Mouse (Mus musculus): ENCODE measurements around the gene Sptbn4. TPM values are rescaled to one million over a fixed set of nuclear protein-coding genes. Genes with fewer than 3 reads are reported as not detected.

Sptbn4 gene
- polyA plus RNA-seq, 1 experiment from 2014 or later: 3.7 TPM

DNA sequence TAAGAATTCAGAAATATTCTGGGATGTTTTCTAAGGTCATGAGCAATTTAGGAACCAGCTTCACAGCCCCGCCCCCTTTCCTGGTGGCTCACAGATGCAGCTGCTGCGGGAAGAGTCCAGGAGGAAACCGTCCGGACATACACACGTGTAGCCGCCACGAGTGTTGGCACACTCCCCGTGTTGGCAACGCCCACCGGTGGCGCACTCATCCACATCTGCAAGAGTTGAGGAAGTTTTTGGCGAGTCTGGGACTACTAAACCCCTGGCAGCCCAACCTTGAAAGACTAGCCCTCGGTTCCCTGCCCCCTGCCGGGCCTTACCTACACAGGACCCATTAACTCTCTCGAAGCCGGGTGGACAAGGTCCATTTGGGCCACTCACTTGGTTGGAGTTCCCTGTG lies 118.8 kb downstream of the Sptbn4 start:
- Histone ChIP-seq H3K9ac (replicated peaks) (no peak overlapping the region), H3K4me1 (peaks cover 58% of the 10 kb centered on the region), H3K4me3 (replicated peaks) (no peak overlapping the region), H3K27ac (replicated peaks) (no peak overlapping the region), H3K4me2 (no peak overlapping the region), H3K36me3 (no peaks in the 10 kb centered on the region), H3K9me3 (replicated peaks) (no peaks in the 10 kb centered on the region), H3K27me3 (replicated peaks) (peaks cover 96% of the 10 kb centered on the region)
- no peak for ATAC-seq (ENCODE audit: low FRiP score)
- WGBS: 40% methylated on average over 16 of the region's 16 CpGs

DNA sequence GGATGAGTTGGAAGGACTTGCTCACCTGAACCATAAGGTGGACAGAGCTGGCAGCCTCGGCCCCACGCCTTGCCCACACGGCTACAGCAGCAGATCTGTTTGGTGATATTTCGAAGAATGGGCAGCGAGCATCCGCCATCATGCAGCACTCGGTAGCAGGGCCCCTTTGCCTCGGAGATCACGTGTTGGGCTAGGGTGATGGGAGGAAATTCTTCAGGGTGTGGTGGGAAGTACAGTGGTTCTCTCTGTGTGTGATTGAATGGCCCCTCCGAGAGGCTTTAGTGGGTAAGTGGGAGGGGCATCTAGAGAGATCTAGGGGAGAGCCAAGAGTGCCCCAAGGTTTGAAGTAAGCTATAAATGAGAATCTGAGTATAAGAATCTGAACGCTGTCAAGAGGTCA lies 119.3 kb downstream of the Sptbn4 start:
- H3K4me2 ChIP-seq: no peak overlapping the region
- H3K27ac ChIP-seq (replicated peaks): no peak overlapping the region
- H3K36me3 ChIP-seq: no peaks in the 10 kb centered on the region
- WGBS: 86% methylated on average over 11 of the region's 11 CpGs
- H3K9ac ChIP-seq (replicated peaks): no peak overlapping the region
- no peak overlapping the region for H3K4me3 ChIP-seq (replicated peaks)
- H3K4me1 ChIP-seq: peaks cover 53% of the 10 kb centered on the region
- no peaks in the 10 kb centered on the region for H3K9me3 ChIP-seq (replicated peaks)
- H3K27me3 ChIP-seq (replicated peaks): peaks cover 92% of the 10 kb centered on the region
- no peak for ATAC-seq (ENCODE audit: low FRiP score)

- no peak for ATAC-seq (ENCODE audit: low FRiP score)
- Histone ChIP-seq H3K36me3 (no peaks in the 10 kb centered on the region), H3K4me2 (no peak overlapping the region), H3K4me3 (replicated peaks) (no peak overlapping the region), H3K9me3 (replicated peaks) (no peaks in the 10 kb centered on the region), H3K4me1 (peaks cover 46% of the 10 kb centered on the region), H3K27ac (replicated peaks) (no peak overlapping the region), H3K27me3 (replicated peaks) (peaks cover 85% of the 10 kb centered on the region), H3K9ac (replicated peaks) (no peak overlapping the region)
- 96% methylated on average over 8 of the region's 8 CpGs for WGBS
Measured at GRCm38 (mm10) chr7:27327500-27327899, 120.0 kb downstream of the Sptbn4 start.

- H3K9ac ChIP-seq (replicated peaks): no peak overlapping the region
- no peak overlapping the region for H3K27ac ChIP-seq (replicated peaks)
- no peak for ATAC-seq (ENCODE audit: low FRiP score)
- H3K4me1 ChIP-seq: peaks cover 37% of the 10 kb centered on the region
- no peaks in the 10 kb centered on the region for H3K36me3 ChIP-seq
- H3K4me3 ChIP-seq (replicated peaks): 0 out of 2 replicates have a peak overlapping the region, but pooled peaks have one; percentile 31
- peaks cover 79% of the 10 kb centered on the region for H3K27me3 ChIP-seq (replicated peaks)
- H3K4me2 ChIP-seq: peak overlapping the region; percentile 47
- WGBS: 34% methylated on average over 34 of the region's 34 CpGs
- no peaks in the 10 kb centered on the region for H3K9me3 ChIP-seq (replicated peaks)
Measured at GRCm38 (mm10) chr7:27326101-27326880, 121.2 kb downstream of the Sptbn4 start.

DNA sequence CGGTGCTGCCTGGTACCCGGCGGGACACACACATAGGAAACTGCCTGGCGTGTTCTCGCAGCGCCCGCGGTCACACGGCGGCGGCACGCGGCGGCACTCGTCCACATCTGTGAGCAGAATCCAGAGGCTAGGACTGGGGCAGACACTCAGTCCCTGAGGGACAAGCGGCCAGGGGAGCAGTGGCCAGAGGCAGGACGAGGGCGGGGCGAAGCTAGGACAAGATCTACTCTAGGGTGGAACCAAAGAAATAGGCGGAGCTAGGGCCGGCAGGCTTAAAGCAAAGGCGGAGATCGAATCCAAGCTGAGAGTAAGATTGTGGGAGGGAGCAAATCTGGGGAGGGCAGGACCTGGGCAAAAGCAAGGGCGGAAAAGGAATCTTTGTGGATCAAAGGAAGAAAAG lies 121.8 kb downstream of the Sptbn4 start:
- Histone ChIP-seq H3K27me3 (replicated peaks) (peaks cover 73% of the 10 kb centered on the region), H3K4me1 (peaks cover 31% of the 10 kb centered on the region), H3K9me3 (replicated peaks) (no peaks in the 10 kb centered on the region), H3K4me3 (replicated peaks) (peak overlapping the region; percentile 31), H3K9ac (replicated peaks) (0 out of 2 replicates have a peak overlapping the region, but pooled peaks have one; percentile 2), H3K36me3 (no peaks in the 10 kb centered on the region), H3K27ac (replicated peaks) (no peak overlapping the region), H3K4me2 (peak overlapping the region; percentile 47)
- ATAC-seq (ENCODE audit: low FRiP score): no peak
- 3% methylated on average over 24 of the region's 24 CpGs for WGBS

- no peaks in the 10 kb centered on the region for H3K9me3 ChIP-seq (replicated peaks)
- no peak overlapping the region for H3K4me3 ChIP-seq (replicated peaks)
- 41% methylated on average over 20 of the region's 20 CpGs for WGBS
- no peak for ATAC-seq (ENCODE audit: low FRiP score)
- no peak overlapping the region for H3K9ac ChIP-seq (replicated peaks)
- H3K4me2 ChIP-seq: no peak overlapping the region
- no peaks in the 10 kb centered on the region for H3K36me3 ChIP-seq
- no peak overlapping the region for H3K27ac ChIP-seq (replicated peaks)
- H3K4me1 ChIP-seq: peaks cover 24% of the 10 kb centered on the region
- peaks cover 66% of the 10 kb centered on the region for H3K27me3 ChIP-seq (replicated peaks)
Measured at GRCm38 (mm10) chr7:27324928-27325327, 122.6 kb downstream of the Sptbn4 start.

DNA sequence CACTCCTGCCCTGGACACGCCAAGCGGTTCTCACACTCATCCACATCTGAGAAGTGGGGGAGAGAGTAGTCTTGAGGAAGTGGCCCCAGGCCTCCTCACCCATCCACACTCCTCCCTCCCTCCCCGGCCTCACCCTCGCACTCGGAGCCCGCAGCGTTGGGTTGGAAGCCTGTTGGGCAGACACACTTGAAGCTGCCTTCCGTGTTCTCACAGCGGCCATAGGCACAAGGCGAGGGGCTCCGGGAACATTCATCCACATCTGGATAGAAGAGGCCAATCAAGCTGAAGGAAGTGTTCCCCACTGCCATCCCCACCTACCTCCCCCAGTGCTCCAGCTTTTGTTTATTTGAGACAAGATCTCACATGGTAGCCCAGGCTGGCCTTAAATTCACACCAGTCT lies 123.3 kb downstream of the Sptbn4 start:
- no peak overlapping the region for H3K4me2 ChIP-seq
- H3K36me3 ChIP-seq: no peaks in the 10 kb centered on the region
- WGBS: 97% methylated on average over 11 of the region's 11 CpGs
- no peak overlapping the region for H3K4me3 ChIP-seq (replicated peaks)
- H3K27ac ChIP-seq (replicated peaks): no peak overlapping the region
- no peak for ATAC-seq (ENCODE audit: low FRiP score)
- peaks cover 16% of the 10 kb centered on the region for H3K4me1 ChIP-seq
- peaks cover 60% of the 10 kb centered on the region for H3K27me3 ChIP-seq (replicated peaks)
- H3K9me3 ChIP-seq (replicated peaks): no peaks in the 10 kb centered on the region
- no peak overlapping the region for H3K9ac ChIP-seq (replicated peaks)

DNA sequence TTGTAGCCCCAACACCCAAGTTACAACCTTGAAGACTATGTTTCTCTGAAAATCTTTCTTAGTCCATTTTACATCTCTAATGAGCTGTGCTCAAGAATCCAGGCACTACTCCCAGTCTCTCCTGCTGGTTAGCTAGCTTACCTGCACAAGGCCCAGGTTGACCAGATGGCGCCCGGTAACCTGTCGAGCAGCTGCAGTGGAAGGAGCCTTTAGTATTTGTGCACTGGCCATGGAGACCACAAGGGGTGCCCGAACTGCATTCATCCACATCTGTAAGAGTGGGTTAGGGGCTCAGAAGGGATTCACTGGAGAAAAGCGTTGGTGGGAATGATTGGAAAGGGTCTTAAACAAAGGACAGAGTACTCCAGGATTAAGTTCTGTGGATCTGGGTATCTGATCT lies 124.5 kb downstream of the Sptbn4 start:
- H3K4me2 ChIP-seq: no peak overlapping the region

DNA sequence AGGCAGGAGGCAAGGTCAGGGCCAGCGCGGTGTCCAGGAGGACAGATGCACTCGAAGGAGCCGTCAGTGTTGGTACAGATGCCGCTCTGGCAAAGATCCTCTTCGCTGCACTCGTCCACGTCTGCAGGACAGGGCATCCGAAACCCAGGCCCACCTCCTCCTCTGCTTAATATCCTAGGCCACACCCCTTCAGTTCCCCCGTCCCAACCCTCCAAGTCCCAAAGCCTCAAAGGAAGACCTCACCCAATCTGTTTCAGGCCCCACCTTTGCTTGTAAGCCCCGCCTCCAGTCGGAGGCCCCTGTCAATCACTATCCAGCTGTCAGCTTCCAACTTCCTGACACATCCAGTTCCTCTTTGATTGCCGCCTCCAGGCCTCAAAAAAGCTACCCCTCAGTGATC lies 125.2 kb downstream of the Sptbn4 start:
- Histone ChIP-seq H3K9ac (replicated peaks) (no peak overlapping the region), H3K4me3 (replicated peaks) (no peak overlapping the region), H3K36me3 (no peaks in the 10 kb centered on the region), H3K9me3 (replicated peaks) (no peaks in the 10 kb centered on the region), H3K27ac (replicated peaks) (no peak overlapping the region), H3K27me3 (replicated peaks) (peaks cover 41% of the 10 kb centered on the region), H3K4me1 (peaks cover 14% of the 10 kb centered on the region), H3K4me2 (no peak overlapping the region)
- 21% methylated on average over 13 of the region's 13 CpGs for WGBS
- ATAC-seq (ENCODE audit: low FRiP score): no peak

More for the DNA sequence above, 124.5 kb downstream of the Sptbn4 start:
- peaks cover 14% of the 10 kb centered on the region for H3K4me1 ChIP-seq
- H3K27ac ChIP-seq (replicated peaks): no peak overlapping the region
- H3K36me3 ChIP-seq: no peaks in the 10 kb centered on the region
- H3K9ac ChIP-seq (replicated peaks): no peak overlapping the region
- no peaks in the 10 kb centered on the region for H3K9me3 ChIP-seq (replicated peaks)
- ATAC-seq (ENCODE audit: low FRiP score): no peak
- H3K27me3 ChIP-seq (replicated peaks): peaks cover 49% of the 10 kb centered on the region
- H3K4me3 ChIP-seq (replicated peaks): no peak overlapping the region
- whole genome bisulfite sequencing: 93% methylated on average over 5 of the region's 5 CpGs

DNA sequence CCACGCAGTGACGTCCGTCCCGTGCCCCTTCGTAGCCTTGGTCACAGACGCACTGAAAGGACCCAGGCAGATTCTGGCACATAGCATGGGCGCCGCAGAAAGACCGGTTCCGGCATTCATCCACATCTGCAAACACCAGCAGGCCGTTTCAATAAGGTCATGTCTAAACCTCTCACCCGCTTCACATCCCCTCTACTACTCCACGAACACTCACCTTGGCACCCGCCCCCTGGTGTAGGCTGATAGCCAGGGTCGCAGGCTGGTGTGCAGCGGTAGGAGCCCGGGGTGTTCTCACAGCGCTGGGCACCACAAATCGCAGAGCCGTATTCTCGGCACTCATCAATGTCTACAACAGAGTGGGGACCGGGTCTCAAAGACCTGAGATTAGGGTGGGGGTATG lies 128.1 kb downstream of the Sptbn4 start:
- 92% methylated on average over 22 of the region's 22 CpGs for WGBS
- H3K9ac ChIP-seq (replicated peaks): no peak overlapping the region
- no peaks in the 10 kb centered on the region for H3K4me1 ChIP-seq
- H3K27me3 ChIP-seq (replicated peaks): peaks cover 15% of the 10 kb centered on the region
- H3K4me2 ChIP-seq: no peak overlapping the region
- H3K9me3 ChIP-seq (replicated peaks): no peaks in the 10 kb centered on the region
- no peak overlapping the region for H3K27ac ChIP-seq (replicated peaks)
- no peak for ATAC-seq (ENCODE audit: low FRiP score)
- H3K4me3 ChIP-seq (replicated peaks): no peak overlapping the region
- no peaks in the 10 kb centered on the region for H3K36me3 ChIP-seq

GRCm38 (mm10) chr7:27315958-27316357 lies 131.5 kb downstream of the Sptbn4 start:
- Histone ChIP-seq H3K36me3 (no peaks in the 10 kb centered on the region), H3K9ac (replicated peaks) (no peak overlapping the region), H3K4me2 (no peak overlapping the region), H3K9me3 (replicated peaks) (no peaks in the 10 kb centered on the region; the same call in 1 of the 2 replicates), H3K4me1 (no peaks in the 10 kb centered on the region), H3K27me3 (replicated peaks) (peaks cover 2% of the 10 kb centered on the region; the same call in 1 of the 2 replicates), H3K4me3 (replicated peaks) (no peak overlapping the region), H3K27ac (replicated peaks) (no peak overlapping the region)
- 33% methylated on average over 7 of the region's 7 CpGs for WGBS
- ATAC-seq (ENCODE audit: low FRiP score): no peak

GRCm38 (mm10) chr7:27314393-27314792 lies 133.1 kb downstream of the Sptbn4 start:
- Histone ChIP-seq H3K4me2 (no peak overlapping the region), H3K9ac (replicated peaks) (no peak overlapping the region), H3K9me3 (replicated peaks) (no peaks in the 10 kb centered on the region; the same call in 1 of the 2 replicates), H3K4me3 (replicated peaks) (no peak overlapping the region), H3K27ac (replicated peaks) (no peak overlapping the region), H3K36me3 (no peaks in the 10 kb centered on the region), H3K27me3 (replicated peaks) (peaks cover 9% of the 10 kb centered on the region), H3K4me1 (peaks cover 7% of the 10 kb centered on the region)
- 96% methylated on average over 3 of the region's 3 CpGs for WGBS
- no peak for ATAC-seq (ENCODE audit: low FRiP score)

Measured in neural tube, embryonic 15.5 days (tissue).